Mouse (Mus musculus) embryonic facial prominence, embryonic 14.5 days (tissue): ENCODE measurements at regions not wholly inside any gene's neighbourhood (a gene's known extent, or its start where the extent isn't known, plus 50 kb on each side); places are given as distances from the start of the nearest gene placed in this dataset.

Experiments used
- ATAC-seq: fragments of 200-750 bp; cut with Nextera tagmentation; 2 replicates; pipeline ENCODE4 v1.8.0; 2017; ENCODE audit warnings: low read depth, moderate number of reproducible peaks, moderate TSS enrichment
- DNase-seq: peaks from one replicate; pipeline ENCODE4 v3.0.0-alpha.2; 2015; ENCODE audit warnings: low spot score
- H3K27ac ChIP-seq: fragments of 300-500 bp; sonication (generic); replicated peaks from 2 replicates; pipeline ENCODE4 v1.5.1; 2014; ENCODE audit warnings: low read depth, mild to moderate bottlenecking, low read length, moderate library complexity
- H3K27me3 ChIP-seq: fragments of 300-500 bp; sonication (generic); replicated peaks from 2 replicates; pipeline ENCODE4 v1.6.1; 2014; ENCODE audit warnings: low read length; ENCODE audit not compliant: control insufficient read depth, insufficient read depth
- H3K36me3 ChIP-seq: fragments of 300-500 bp; sonication (generic); 2 replicates; pipeline ENCODE4 v1.6.1; 2014; ENCODE audit warnings: low read length, mixed read lengths; ENCODE audit not compliant: control insufficient read depth, insufficient read depth
- H3K4me1 ChIP-seq: fragments of 300-500 bp; sonication (generic); 2 replicates; pipeline ENCODE4 v1.6.1; 2014; ENCODE audit warnings: antibody characterized with exemption, low read length; ENCODE audit not compliant: control insufficient read depth, insufficient read depth
- H3K4me2 ChIP-seq: fragments of 300-500 bp; sonication (generic); 2 replicates; pipeline ENCODE4 v1.6.1; 2014; ENCODE audit warnings: low read depth, mild to moderate bottlenecking, low read length, moderate library complexity, mixed read lengths
- H3K4me3 ChIP-seq: fragments of 300-500 bp; sonication (generic); 2 replicates; pipeline ENCODE4 v1.5.1; 2014; ENCODE audit warnings: low read depth, mild to moderate bottlenecking, low read length
- H3K9ac ChIP-seq: fragments of 300-500 bp; sonication (generic); 2 replicates; pipeline ENCODE4 v1.6.1; 2014; ENCODE audit warnings: low read depth, mild to moderate bottlenecking, low read length, moderate library complexity, mixed read lengths
- H3K9me3 ChIP-seq: fragments of 300-500 bp; sonication (generic); 2 replicates; pipeline ENCODE4 v1.6.1; 2016; ENCODE audit warnings: low read length; ENCODE audit not compliant: control insufficient read depth
- WGBS: fragments of 180-500 bp; shearing (Covaris S2); extraction: QIAGEN DNeasy Blood & Tissue Kit; methylation state at CpG from one replicate; pipeline ENCODE4 v1.1.7; 2014; 5-methylcytosine and 5-hydroxymethylcytosine counted together

DNA sequence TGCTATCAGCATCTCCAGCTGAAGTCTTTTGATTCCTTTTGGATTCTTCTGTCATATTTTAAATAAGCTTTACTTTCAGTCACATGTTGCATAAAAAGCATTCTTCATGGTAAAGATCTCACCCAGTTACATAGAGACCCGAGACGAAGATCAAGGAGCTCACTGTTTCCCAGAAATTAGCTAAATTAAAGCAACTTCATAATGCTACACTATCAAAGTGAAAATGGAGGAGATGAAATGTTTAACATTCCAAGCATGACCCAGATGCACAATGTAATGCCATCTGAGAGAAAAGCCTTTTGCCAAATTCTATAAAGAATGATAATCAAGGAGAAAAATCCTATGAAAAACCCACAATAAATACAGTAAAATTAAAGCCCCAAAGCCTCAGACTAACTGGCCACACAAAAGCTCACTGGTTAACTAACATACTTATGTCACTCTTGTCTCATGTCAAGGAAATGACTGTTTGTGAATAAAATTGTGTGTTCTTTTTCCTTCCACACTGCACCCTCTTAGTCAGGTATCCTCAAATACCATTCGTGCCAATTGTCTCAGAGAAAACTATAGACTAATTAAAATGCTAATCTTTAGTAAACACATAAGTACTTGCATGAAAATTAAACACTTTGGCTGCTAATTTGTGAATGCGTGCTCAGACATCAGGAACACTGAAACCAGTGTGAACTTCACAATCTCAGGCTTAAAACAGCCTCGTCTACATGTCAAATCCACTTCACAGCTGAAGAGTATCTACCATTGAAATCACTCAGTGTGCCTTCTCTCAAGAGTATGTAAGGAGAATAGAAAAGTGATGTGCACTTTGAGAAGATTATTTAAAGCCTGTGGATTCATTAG, 215.7 kb downstream of the Tmem161b start:
- Histone ChIP-seq H3K27me3 (no peaks in the 10 kb centered on the region), H3K9ac (no peak overlapping the region), H3K4me1 (no peaks in the 10 kb centered on the region), H3K4me3 (no peak overlapping the region), H3K9me3 (no peaks in the 10 kb centered on the region), H3K4me2 (no peak overlapping the region), H3K27ac (no peak overlapping the region), H3K36me3 (no peaks in the 10 kb centered on the region)
- DNase-seq (no peak), ATAC-seq (no peak)
- WGBS = 69% methylated on average over 5 of the region's 5 CpGs

- Histone ChIP-seq H3K4me1 (no peaks in the 10 kb centered on the region), H3K27ac (no peak overlapping the region), H3K9ac (no peak overlapping the region), H3K9me3 (no peaks in the 10 kb centered on the region), H3K4me2 (no peak overlapping the region), H3K27me3 (no peaks in the 10 kb centered on the region), H3K4me3 (no peak overlapping the region), H3K36me3 (no peaks in the 10 kb centered on the region)
- DNase-seq (no peak), ATAC-seq (no peak)
- 75% methylated on average over 2 of the region's 2 CpGs for WGBS
Measured at GRCm38 (mm10) chr13:84438444-84438766, 216.3 kb downstream of the Tmem161b start.

DNA sequence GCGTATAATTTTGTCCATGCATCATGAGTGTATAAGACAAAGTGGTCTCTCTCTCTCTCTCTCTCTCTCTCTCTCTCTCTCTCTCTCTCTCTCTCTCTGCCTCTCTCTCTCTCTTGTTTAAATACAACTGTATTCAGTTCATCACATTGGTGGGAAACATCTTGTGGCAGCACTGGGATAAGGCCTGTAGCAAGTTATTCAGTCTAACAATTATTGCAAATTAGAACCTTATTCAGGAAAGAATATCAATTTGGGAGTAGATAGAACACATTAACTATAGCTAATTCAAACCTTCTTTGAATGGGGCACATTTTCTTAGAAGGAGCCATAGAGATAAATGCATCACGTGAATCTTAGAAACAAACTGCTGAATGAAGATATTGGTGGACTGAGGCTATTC, 226.4 kb downstream of the Tmem161b start:
- DNase-seq = no peak
- H3K9me3 ChIP-seq = no peaks in the 10 kb centered on the region
- H3K4me2 ChIP-seq = no peak overlapping the region
- no peak for ATAC-seq
- H3K27me3 ChIP-seq = no peaks in the 10 kb centered on the region
- no peaks in the 10 kb centered on the region for H3K4me1 ChIP-seq
- H3K9ac ChIP-seq = no peak overlapping the region
- H3K36me3 ChIP-seq = no peaks in the 10 kb centered on the region
- no peak overlapping the region for H3K27ac ChIP-seq
- WGBS = 81% methylated on average over 2 of the region's 2 CpGs
- no peak overlapping the region for H3K4me3 ChIP-seq

GRCm38 (mm10) chr13:84449001-84449551, 227.0 kb downstream of the Tmem161b start:
- Histone ChIP-seq H3K9ac (no peak overlapping the region), H3K27ac (no peak overlapping the region), H3K36me3 (no peaks in the 10 kb centered on the region), H3K4me3 (no peak overlapping the region), H3K4me1 (no peaks in the 10 kb centered on the region), H3K4me2 (no peak overlapping the region), H3K9me3 (no peaks in the 10 kb centered on the region), H3K27me3 (no peaks in the 10 kb centered on the region)
- ATAC-seq (peak; percentile 68; the same call in 1 of the 2 replicates), DNase-seq (peak; percentile 46)
- WGBS = 41% methylated on average over 6 of the region's 6 CpGs
